Mouse (Mus musculus): Measurements from ENCODE around the gene Mylk. TPM values are rescaled to one million over a fixed set of nuclear protein-coding genes. Genes with fewer than 3 reads are reported as not detected.

Gene Mylk
- polyA plus RNA-seq, 1 experiment from 2014 or later: 7.9 TPM

- ATAC-seq (ENCODE audit: low FRiP score, low read depth): peak; percentile 51; the same call in 1 of the 2 replicates
- Histone ChIP-seq H3K27me3 (peaks cover 46% of the 10 kb centered on the region), H3K4me1 (peaks cover 23% of the 10 kb centered on the region), H3K36me3 (no peaks in the 10 kb centered on the region), H3K9ac (replicated peaks) (0 out of 2 replicates have a peak overlapping the region, but pooled peaks have one; percentile 20), H3K9me3 (no peaks in the 10 kb centered on the region), H3K4me2 (replicated peaks) (peak overlapping the region; percentile 22), H3K4me3 (no peak overlapping the region), H3K27ac (replicated peaks) (no peak overlapping the region)
- 11% methylated on average over 11 of the region's 11 CpGs for WGBS
These were observed 3.2 kb downstream of the Mylk start for GRCm38 (mm10) chr16:34748081-34748720.

- H3K4me1 ChIP-seq: peaks cover 23% of the 10 kb centered on the region
- no peaks in the 10 kb centered on the region for H3K9me3 ChIP-seq
- ATAC-seq (ENCODE audit: low FRiP score, low read depth): no peak
- peaks cover 34% of the 10 kb centered on the region for H3K27me3 ChIP-seq
- WGBS: 56% methylated on average over 4 of the region's 4 CpGs
- H3K4me2 ChIP-seq (replicated peaks): no peak overlapping the region
- no peak overlapping the region for H3K4me3 ChIP-seq
- no peak overlapping the region for H3K9ac ChIP-seq (replicated peaks)
- H3K27ac ChIP-seq (replicated peaks): no peak overlapping the region
- H3K36me3 ChIP-seq: no peaks in the 10 kb centered on the region
These were observed 4.5 kb downstream of the Mylk start for GRCm38 (mm10) chr16:34749536-34749935.

- peaks cover 31% of the 10 kb centered on the region for H3K27me3 ChIP-seq
- H3K9me3 ChIP-seq: no peaks in the 10 kb centered on the region
- H3K4me2 ChIP-seq (replicated peaks): no peak overlapping the region
- no peak for ATAC-seq (ENCODE audit: low FRiP score, low read depth)
- no peak overlapping the region for H3K4me3 ChIP-seq
- no peak overlapping the region for H3K27ac ChIP-seq (replicated peaks)
- no peak overlapping the region for H3K9ac ChIP-seq (replicated peaks)
- H3K4me1 ChIP-seq: peaks cover 13% of the 10 kb centered on the region
- H3K36me3 ChIP-seq: no peaks in the 10 kb centered on the region
- 73% methylated on average over 3 of the region's 3 CpGs for WGBS
These were observed 7.0 kb downstream of the Mylk start for GRCm38 (mm10) chr16:34752026-34752425.

- H3K9me3 ChIP-seq: no peaks in the 10 kb centered on the region
- no peak for ATAC-seq (ENCODE audit: low FRiP score, low read depth)
These were observed 8.0 kb downstream of the Mylk start for GRCm38 (mm10) chr16:34752977-34753376.

GRCm38 (mm10) chr16:34756991-34757390, 12.0 kb downstream of the Mylk start:
- Histone ChIP-seq H3K4me2 (replicated peaks) (no peak overlapping the region), H3K4me1 (no peaks in the 10 kb centered on the region), H3K27ac (replicated peaks) (no peak overlapping the region), H3K36me3 (no peaks in the 10 kb centered on the region), H3K27me3 (peaks cover 20% of the 10 kb centered on the region), H3K4me3 (no peak overlapping the region), H3K9ac (replicated peaks) (no peak overlapping the region), H3K9me3 (no peaks in the 10 kb centered on the region)
- ATAC-seq (ENCODE audit: low FRiP score, low read depth): no peak
- 61% methylated on average over 7 of the region's 7 CpGs for WGBS

More at GRCm38 (mm10) chr16:34752977-34753376, 8.0 kb downstream of the Mylk start:
- no peaks in the 10 kb centered on the region for H3K36me3 ChIP-seq
- H3K27me3 ChIP-seq: peaks cover 26% of the 10 kb centered on the region
- peaks cover 10% of the 10 kb centered on the region for H3K4me1 ChIP-seq
- H3K9ac ChIP-seq (replicated peaks): no peak overlapping the region
- H3K4me3 ChIP-seq: no peak overlapping the region
- 80% methylated on average over 3 of the region's 3 CpGs for WGBS
- H3K27ac ChIP-seq (replicated peaks): no peak overlapping the region
- H3K4me2 ChIP-seq (replicated peaks): no peak overlapping the region

GRCm38 (mm10) chr16:34758205-34758604, 13.2 kb downstream of the Mylk start:
- Histone ChIP-seq H3K4me3 (no peak overlapping the region), H3K27ac (replicated peaks) (no peak overlapping the region), H3K4me1 (no peaks in the 10 kb centered on the region), H3K9me3 (no peaks in the 10 kb centered on the region), H3K36me3 (no peaks in the 10 kb centered on the region), H3K9ac (replicated peaks) (no peak overlapping the region), H3K4me2 (replicated peaks) (no peak overlapping the region), H3K27me3 (peaks cover 16% of the 10 kb centered on the region)
- 38% methylated on average over 5 of the region's 5 CpGs for WGBS
- no peak for ATAC-seq (ENCODE audit: low FRiP score, low read depth)

GRCm38 (mm10) chr16:34763959-34764591, 19.1 kb downstream of the Mylk start:
- Histone ChIP-seq H3K4me3 (no peak overlapping the region), H3K27me3 (peaks cover 21% of the 10 kb centered on the region), H3K27ac (replicated peaks) (no peak overlapping the region), H3K4me1 (no peaks in the 10 kb centered on the region), H3K36me3 (no peaks in the 10 kb centered on the region), H3K4me2 (replicated peaks) (no peak overlapping the region), H3K9ac (replicated peaks) (no peak overlapping the region), H3K9me3 (no peaks in the 10 kb centered on the region)
- no peak for ATAC-seq (ENCODE audit: low FRiP score, low read depth)
- 77% methylated on average over 9 of the region's 9 CpGs for WGBS

- WGBS: 73% methylated on average over 1 of the region's 1 CpGs
- no peak for ATAC-seq (ENCODE audit: low FRiP score, low read depth)
- H3K36me3 ChIP-seq: no peaks in the 10 kb centered on the region
- H3K4me3 ChIP-seq: no peak overlapping the region
- H3K27ac ChIP-seq (replicated peaks): no peak overlapping the region
- H3K9me3 ChIP-seq: no peaks in the 10 kb centered on the region
- H3K4me2 ChIP-seq (replicated peaks): no peak overlapping the region
- no peak overlapping the region for H3K9ac ChIP-seq (replicated peaks)
- no peaks in the 10 kb centered on the region for H3K4me1 ChIP-seq
- H3K27me3 ChIP-seq: peaks cover 36% of the 10 kb centered on the region
These were observed 20.7 kb downstream of the Mylk start for GRCm38 (mm10) chr16:34765666-34766065.

GRCm38 (mm10) chr16:34766193-34766592, 21.2 kb downstream of the Mylk start:
- no peak overlapping the region for H3K4me2 ChIP-seq (replicated peaks)
- peaks cover 39% of the 10 kb centered on the region for H3K27me3 ChIP-seq
- WGBS: 93% methylated on average over 1 of the region's 1 CpGs
- H3K4me1 ChIP-seq: no peaks in the 10 kb centered on the region
- no peak for ATAC-seq (ENCODE audit: low FRiP score, low read depth)
- no peak overlapping the region for H3K27ac ChIP-seq (replicated peaks)
- H3K9ac ChIP-seq (replicated peaks): no peak overlapping the region
- H3K36me3 ChIP-seq: no peaks in the 10 kb centered on the region
- H3K9me3 ChIP-seq: no peaks in the 10 kb centered on the region
- H3K4me3 ChIP-seq: no peak overlapping the region

- no peak for ATAC-seq (ENCODE audit: low FRiP score, low read depth)
- Histone ChIP-seq H3K27ac (replicated peaks) (no peak overlapping the region), H3K4me1 (peaks cover 1% of the 10 kb centered on the region), H3K9ac (replicated peaks) (no peak overlapping the region), H3K9me3 (no peaks in the 10 kb centered on the region), H3K4me3 (no peak overlapping the region), H3K27me3 (peaks cover 42% of the 10 kb centered on the region), H3K36me3 (no peaks in the 10 kb centered on the region), H3K4me2 (replicated peaks) (no peak overlapping the region)
- 93% methylated on average over 2 of the region's 2 CpGs for WGBS
These were observed 22.4 kb downstream of the Mylk start for GRCm38 (mm10) chr16:34767443-34767842.

GRCm38 (mm10) chr16:34768436-34768835, 23.4 kb downstream of the Mylk start:
- Histone ChIP-seq H3K4me1 (peaks cover 11% of the 10 kb centered on the region), H3K9me3 (no peaks in the 10 kb centered on the region), H3K9ac (replicated peaks) (no peak overlapping the region), H3K4me2 (replicated peaks) (no peak overlapping the region), H3K36me3 (no peaks in the 10 kb centered on the region), H3K27me3 (peaks cover 42% of the 10 kb centered on the region), H3K4me3 (no peak overlapping the region), H3K27ac (replicated peaks) (no peak overlapping the region)
- WGBS: 50% methylated on average over 4 of the region's 4 CpGs
- no peak for ATAC-seq (ENCODE audit: low FRiP score, low read depth)

GRCm38 (mm10) chr16:34770127-34770526, 25.1 kb downstream of the Mylk start:
- no peak overlapping the region for H3K4me2 ChIP-seq (replicated peaks)
- H3K9ac ChIP-seq (replicated peaks): no peak overlapping the region
- ATAC-seq (ENCODE audit: low FRiP score, low read depth): no peak
- H3K27ac ChIP-seq (replicated peaks): no peak overlapping the region
- H3K27me3 ChIP-seq: peaks cover 47% of the 10 kb centered on the region
- no peaks in the 10 kb centered on the region for H3K36me3 ChIP-seq
- H3K4me3 ChIP-seq: no peak overlapping the region
- no peaks in the 10 kb centered on the region for H3K9me3 ChIP-seq
- WGBS: 85% methylated on average over 4 of the region's 4 CpGs
- peaks cover 14% of the 10 kb centered on the region for H3K4me1 ChIP-seq

Measured in midbrain, embryonic 12.5 days (tissue).